Mouse (Mus musculus): ENCODE results near the gene Tff3.

DNA sequence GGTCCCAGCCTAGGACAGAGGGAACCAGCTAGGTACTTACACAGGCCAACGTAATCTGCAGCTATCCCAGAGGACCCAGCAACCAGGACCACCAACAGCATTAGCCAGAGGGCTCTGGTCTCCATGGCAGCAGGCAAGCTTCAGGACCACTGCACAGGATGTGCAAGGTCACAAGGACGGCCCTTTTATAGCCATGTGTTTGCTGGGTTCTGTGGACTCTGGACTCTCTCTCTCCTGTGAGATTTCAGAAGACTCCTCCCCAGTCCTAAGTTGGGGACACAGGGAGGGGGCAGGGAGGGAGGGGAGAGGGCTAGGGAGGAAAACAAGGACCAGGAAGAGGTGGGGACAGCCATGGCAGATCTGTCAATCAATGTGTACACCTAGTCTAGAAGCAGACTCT, at the start of gene Tff3:
- no peak for TF ChIP-seq CTCF (IDR thresholded peaks at IDR 0.05; ENCODE audit: borderline replicate concordance, extremely low read depth, insufficient read depth, insufficient read length)
- no peak for TF ChIP-seq POLR2A (IDR thresholded peaks at IDR 0.05; ENCODE audit: borderline replicate concordance, extremely low read depth, insufficient read depth, insufficient read length, poor library complexity, severe bottlenecking)
